Mouse (Mus musculus): ENCODE measurements around the gene Olfr155.

GRCm38 (mm10) chr4:43879566-43879965, 28.2 kb downstream of the Olfr155 start:
- TF ChIP-seq CTCF (IDR thresholded peaks at IDR 0.05) = no peak
- no peak for TF ChIP-seq POLR2A (IDR thresholded peaks at IDR 0.05; ENCODE audit: insufficient read depth, low read depth, low read length)
- no peak for TF ChIP-seq EP300 (IDR thresholded peaks at IDR 0.05; ENCODE audit: insufficient read depth, low read depth, low read length)

Data from heart, adult 2 months (tissue).